Mouse (Mus musculus): Measurements from ENCODE around the gene Gna14.

GRCm38 (mm10) chr19:16520608-16521007 lies 85.0 kb downstream of the Gna14 start:
- no peak for TF ChIP-seq POLR2A (IDR thresholded peaks at IDR 0.05; ENCODE audit: borderline replicate concordance, insufficient read depth, low read length)
- TF ChIP-seq CTCF (IDR thresholded peaks at IDR 0.05; ENCODE audit: borderline replicate concordance, insufficient read depth, low read depth, low read length), result no peak

All from cerebellum, adult 2 months (tissue).